Mouse (Mus musculus) spleen, adult 18-20 months (tissue): ENCODE measurements around the gene Prkch.

Experiments used
- DNase-seq, 2 experiments: peaks; one replicate each; pipeline ENCODE4 v3.0.0; 2022; ENCODE audit warnings: mixed read lengths in 2 of 2

The Prkch gene

DNA sequence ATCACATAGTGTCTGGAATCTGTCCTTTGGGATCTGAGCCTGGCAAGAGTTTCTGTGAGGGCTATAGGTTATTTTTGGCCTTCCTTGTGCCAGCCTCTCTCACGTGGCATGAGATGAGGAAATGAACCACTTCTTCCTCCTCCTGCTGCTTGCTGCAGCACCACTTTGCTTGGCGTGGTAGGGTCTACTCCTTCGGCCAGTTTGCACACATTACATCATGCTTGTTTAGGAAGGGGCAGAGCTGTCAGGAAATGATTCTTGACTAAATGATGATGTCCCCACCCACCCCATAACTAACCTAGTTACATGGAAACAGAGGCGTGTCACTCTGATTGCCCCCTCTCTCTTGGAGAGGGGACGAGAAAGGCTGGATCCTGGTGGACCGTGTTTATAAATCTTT, 28.6 kb downstream of the Prkch start:
- DNase-seq, result no peak

DNA sequence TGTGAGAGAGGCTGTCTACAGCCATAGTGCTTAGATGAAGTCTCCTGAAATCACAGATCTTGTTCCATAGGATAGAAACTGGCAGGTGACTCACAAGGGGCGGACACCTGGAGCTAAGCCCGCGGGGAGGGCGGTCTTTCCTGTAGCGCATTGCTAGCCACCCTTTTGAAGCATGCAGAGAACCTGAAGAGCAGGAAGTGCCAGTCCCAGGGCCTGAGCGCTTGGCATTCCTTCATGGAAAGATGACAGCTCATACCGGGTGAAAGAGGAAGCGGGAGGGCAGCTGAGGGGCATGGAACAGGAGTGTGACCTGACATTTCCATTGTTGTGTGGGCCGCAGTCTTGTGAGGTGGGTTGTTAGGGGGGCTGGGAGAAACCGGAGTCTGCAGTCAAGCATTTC, 33.1 kb downstream of the Prkch start:
- DNase-seq, result no peak

- no peak for DNase-seq
These were observed 40.9 kb downstream of the Prkch start for GRCm38 (mm10) chr12:73625277-73626032.

DNA sequence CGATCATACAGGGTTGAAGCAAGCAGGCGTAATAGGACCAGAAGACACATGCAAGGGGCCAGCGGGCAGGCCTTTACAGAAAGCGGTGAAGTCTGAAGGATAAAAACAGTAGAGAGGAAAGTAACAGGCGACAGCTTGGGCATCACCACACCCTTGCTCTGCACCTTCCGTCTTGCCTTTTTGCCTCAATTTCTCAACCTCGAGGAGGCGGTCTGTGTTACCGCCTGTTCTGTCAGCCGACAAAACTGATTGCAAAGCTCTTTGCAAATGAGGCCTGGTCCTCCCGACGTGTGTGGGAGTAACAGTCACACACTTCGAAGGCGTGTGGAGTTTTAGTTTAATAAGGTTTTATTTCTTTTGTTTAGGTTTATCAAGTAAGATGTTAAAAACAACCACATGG, 43.3 kb downstream of the Prkch start:
- no peak for DNase-seq

DNA sequence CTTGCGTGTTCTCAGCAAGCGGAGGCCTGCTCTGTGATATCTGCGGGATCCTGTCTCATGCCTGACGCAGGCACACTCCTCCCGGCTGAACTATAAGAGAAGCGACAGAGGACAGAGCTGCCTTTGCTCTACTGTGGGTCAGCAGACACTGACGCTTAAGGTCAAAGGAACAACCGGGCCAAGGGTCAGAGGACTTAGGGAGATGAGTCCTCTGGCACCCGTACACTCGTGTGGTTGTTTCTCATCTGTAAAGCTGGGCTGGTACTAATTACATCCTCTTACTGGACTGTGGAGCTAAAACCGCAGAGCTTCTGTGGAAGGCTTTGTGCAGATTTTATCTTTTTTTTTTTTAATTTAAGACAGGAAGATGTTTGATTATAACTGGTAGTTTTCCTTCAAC, 46.0 kb downstream of the Prkch start:
- no peak for DNase-seq

GRCm38 (mm10) chr12:73631148-73631547, 46.6 kb downstream of the Prkch start:
- no peak for DNase-seq

DNA sequence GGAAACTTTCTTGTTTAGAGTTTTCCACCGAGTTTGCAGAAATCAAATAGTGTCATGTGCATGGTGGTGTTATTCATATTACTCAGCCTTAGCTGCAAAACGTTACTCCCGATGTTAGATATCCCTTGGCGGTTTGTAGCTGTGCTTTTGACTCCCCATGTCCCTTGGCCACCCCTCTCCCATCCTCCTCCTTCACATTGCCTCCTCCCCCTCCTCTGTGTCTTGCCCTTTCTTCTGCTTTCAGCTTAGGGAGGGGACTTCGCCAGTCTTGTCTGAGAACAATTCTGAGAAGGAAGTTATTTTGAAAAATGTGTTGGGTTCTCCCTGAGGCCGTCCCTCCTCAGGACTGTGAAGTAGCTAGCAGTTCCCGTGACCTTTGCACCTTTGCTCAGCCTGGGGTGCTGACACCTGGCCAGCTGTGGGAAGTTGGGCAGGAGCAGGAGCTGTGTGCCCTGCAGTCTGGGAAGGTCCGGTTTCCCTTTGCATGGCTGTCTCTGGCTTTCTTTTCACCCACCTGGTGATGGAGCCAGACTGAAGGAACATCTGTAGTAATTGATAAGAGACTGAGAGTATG, 48.2 kb downstream of the Prkch start:
- DNase-seq, result no peak

DNA sequence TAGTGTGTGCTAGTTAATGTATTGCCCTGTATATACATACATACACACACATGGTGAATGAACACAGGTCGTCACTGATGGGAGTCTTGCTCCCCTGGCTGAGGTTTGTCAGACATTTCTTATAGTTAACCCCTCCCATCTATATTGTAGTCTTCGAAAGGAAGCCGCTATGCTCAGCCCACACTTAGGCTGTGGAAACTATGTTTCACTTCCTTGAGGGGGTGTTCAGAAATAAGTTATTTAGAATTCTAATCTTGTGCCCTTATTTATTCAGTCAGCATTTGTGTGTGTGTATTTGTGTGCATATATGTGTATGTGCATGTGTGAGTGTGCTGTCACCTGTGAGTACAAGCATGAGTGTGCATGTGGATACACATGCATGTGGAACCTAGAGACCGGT, 49.1 kb downstream of the Prkch start:
- no peak for DNase-seq

DNA sequence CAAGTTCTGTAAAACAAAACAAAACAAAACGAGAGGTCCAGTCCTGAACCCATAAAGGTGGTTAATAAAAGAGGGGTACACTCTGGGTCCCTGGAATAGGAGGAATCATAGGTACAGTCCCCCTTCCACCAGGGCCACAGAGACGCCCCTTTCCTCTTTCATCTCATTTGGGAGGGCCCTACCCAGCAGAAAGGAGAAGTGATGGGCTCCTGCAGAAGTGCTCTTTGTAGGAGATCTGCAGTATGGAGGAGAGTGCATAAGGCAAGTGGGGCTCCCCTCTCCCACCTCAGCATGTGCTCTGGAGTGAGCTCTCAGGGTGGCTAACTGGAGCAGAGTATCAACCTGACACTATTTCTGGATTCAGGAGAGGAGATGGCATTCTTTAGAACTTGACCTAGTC, 55.0 kb downstream of the Prkch start:
- no peak for DNase-seq

DNA sequence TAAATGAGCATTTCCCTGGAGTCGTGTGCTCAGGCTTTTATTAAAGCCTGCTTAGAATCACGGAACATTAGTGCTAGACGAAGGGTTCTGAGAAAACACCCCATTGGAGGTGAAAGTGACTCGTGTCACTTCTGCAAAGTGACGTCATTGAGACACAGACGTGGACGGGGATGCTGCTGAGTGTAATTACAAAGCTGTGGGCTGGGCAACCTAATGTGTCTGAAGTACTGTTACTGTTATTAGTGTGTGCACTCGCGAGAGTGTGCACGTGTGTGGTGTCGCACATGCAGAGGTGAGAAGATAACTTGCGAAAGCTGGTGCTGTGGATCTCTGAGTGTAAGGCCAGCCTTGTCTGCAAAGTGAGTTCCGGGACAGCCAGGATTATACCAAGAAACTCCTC, 56.6 kb downstream of the Prkch start:
- DNase-seq, result no peak

DNA sequence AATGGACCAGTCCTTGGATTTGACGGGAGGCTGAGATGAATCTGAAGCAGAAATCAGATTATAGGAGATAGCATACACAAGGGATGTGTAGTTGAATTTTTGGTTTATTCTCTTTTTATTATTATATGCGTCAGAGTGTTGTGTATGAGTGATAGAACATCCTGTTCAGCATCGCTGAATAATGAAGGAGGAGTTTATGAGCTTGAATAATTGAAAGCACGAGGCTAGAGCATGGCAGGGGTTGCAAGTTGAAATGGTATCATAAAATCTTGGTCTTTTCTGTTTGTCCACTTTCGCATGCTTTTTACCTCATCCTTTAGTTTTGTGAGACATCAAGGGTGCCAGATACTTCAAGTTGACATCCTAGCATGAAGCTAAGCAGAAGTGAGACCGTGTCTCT, 60.6 kb downstream of the Prkch start:
- DNase-seq, result no peak

DNA sequence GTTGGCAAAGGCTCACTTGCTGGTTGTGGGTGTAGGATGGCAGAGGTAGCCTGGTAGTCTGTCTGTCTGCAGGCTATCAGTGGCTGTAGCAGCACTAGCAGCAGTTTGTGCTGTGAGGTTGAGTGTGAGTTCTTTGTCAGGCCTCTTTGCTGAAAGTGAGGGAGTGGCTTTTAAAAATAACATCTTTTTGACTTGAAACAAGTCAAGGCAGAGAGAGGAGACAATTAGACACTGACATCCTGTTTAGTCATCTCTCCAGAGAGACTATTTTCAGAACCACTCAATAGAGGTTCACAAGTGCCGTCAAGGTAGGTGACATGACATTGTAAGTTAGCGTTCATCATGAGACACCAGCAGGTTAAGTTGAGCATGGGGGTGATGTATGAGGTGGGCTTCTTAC, 63.1 kb downstream of the Prkch start:
- no peak for DNase-seq

GRCm38 (mm10) chr12:73656568-73657204, 72.1 kb downstream of the Prkch start:
- peak in 1 of 2 experiments; percentile 6 for DNase-seq

- no peak for DNase-seq
These were observed 78.8 kb downstream of the Prkch start for GRCm38 (mm10) chr12:73663421-73663820.

DNA sequence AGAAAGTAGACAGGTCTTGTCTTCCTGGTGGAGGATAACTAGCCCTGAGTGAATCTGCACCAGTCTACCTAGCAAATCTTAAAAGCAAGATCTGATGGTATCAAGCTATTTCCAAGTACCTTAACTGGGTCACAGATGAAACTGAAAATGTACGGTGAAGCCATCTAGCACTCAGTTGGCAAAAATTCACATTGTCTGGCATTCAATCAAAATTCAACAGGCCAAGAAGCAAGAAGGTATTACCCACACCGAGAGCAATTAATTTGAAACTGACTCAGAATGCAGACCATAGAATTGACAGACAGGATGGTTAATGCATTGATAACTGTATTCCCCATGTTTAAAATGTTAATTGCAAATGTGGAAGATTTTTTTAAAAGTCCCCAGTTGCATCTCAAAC, 82.1 kb downstream of the Prkch start:
- DNase-seq, result no peak

GRCm38 (mm10) chr12:73667607-73668006, 83.0 kb downstream of the Prkch start:
- DNase-seq, result no peak

DNA sequence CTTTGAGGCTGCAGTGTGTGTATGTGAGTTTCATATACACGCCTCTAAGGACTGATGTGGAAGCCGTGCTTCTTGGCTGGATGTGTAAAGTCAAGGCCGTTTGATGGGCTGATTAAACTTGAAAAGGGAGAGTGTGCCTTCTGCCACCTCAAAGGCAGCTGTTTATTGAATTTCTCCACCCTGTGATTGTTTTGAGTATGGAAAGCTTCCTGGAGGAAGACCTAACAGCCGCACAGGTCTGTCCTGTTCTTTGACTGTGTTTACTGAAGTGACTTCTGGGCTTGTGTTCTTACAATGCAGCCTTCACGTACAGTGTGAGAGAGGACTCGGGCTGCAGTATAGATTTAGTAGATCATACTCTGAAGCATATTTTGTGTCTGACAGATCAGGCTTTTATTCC, 86.1 kb downstream of the Prkch start:
- DNase-seq, result no peak

DNA sequence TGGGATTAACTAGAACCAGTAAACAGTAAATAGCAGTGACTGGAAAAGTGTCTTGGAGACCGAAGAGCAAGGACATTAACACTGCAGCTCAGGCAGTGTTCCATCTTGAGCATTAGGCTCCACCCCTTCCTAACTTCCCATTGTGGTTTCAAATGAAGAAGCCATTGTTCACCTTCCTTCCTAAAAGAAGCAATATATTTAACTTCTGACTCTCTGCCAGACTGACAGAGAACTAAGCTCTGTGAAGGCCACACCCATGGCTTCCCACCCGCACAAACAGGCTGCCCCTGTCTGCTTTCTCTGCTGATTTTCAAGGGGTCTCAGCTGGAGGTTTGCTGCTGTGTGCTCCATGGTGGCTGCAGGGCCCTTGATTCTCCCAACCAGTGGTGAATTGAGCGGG, 86.9 kb downstream of the Prkch start:
- DNase-seq, result no peak

- no peak for DNase-seq
These were observed 87.4 kb downstream of the Prkch start for GRCm38 (mm10) chr12:73672007-73672406.

- no peak for DNase-seq
These were observed 89.2 kb downstream of the Prkch start for GRCm38 (mm10) chr12:73673783-73674182.

DNA sequence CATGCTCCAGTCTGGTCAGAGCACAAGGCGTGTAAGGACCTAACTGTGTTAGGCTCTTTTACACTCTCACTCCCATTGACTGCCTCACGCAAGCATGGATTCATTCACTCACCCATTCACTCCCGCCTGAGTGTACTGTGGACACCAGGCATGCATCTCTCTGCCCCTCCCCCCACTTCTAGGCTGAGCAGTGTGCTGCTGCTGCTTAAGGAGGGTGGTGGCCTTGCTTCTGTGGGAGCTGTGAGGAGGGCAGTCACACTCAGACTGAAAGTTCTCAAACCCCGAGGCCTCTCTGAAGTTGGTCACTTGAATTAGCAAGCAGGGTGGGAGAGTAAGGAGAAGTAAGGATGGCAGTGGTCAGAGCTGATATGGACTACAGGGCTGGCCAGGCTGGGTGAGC, 90.6 kb downstream of the Prkch start:
- DNase-seq, result no peak

DNA sequence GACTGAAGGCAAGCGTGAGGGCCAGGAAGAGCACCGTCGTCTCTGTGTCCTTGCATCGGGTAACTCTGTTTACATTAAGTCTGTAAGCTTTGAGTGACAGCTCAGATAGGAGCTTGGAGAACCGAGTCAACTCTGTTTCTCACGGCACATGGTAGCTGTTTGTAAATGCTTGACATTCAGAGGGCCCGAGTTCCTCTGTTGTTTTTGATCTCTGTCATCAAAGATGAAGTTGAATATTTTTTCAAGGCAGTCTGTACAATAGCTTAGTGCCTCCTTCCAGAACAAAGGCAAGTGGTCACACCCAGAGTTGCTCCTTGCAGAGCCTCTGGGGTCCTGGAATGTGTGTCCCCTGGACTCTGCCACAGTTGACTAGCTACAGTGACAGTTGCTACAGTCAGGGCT, 94.8 kb downstream of the Prkch start:
- no peak for DNase-seq

GRCm38 (mm10) chr12:73682921-73683346, 98.3 kb downstream of the Prkch start:
- DNase-seq, result no peak

DNA sequence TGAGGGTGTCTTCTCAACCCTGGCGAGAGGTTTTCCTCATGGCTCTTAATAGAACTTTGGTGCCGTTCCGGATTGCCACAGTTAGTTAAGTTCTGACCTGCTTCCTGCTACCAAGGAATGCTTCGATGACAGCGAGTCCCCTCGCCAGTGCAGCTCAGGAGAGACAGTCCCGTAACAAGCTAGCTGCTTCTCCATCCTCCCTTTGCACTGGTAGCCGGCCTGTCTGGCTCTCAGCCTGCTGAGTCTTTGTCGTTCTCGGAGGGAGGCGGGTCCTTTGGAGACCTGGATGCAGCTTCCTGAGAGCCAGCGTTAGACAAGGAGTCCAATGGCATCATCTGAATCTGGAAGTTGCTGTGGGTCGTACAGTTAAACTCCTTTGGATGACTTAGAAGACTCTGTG, 101.3 kb downstream of the Prkch start:
- DNase-seq, result no peak
